In the genomic region with DNA sequence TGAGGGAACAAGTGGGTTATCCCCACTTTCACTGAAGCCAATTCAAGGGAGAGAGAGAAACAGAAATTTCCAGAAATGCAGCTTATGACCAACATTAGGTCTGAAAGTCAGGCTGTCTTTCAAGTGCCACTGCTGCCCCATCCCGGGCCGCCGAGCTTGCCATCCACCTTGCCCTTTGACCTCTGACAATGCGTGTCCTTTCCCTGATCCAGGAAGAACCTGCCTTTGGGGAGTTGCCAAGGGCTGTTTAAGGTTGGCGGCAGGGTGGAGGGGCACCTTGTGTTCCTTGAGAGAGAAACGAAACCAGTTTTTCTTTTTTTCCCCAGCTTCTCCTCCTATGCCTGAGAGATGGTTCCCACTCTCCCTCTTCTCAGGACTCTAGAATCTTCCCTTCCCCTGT, we compare ENCODE assay signal across 24 mouse cellular contexts. TPM values are rescaled to one million over a fixed set of nuclear protein-coding genes. Genes with fewer than 3 reads are reported as not detected.
"Had no signal": no experiment of that assay in that cellular context is flagged by ENCODE, and none has a peak within 500 bp of the region (broad histone marks: within the 10 kb centered on the region; RNA-seq: fewer than 3 reads in every experiment).

No protein-coding gene starts in this region.

RNA-seq across cellular contexts. Expression of gene Lypd8, which starts 12.7 kb away (rescaled TPM):
- polyA plus RNA-seq: heart, embryonic 10.5 days; heart, embryonic 11.5 days; heart, embryonic 12.5 days; heart, embryonic 13.5 days; heart, embryonic 14.5 days; heart, embryonic 15.5 days; hindbrain, embryonic 10.5 days; hindbrain, embryonic 11.5 days; hindbrain, embryonic 12.5 days; hindbrain, embryonic 13.5 days; hindbrain, embryonic 14.5 days; hindbrain, embryonic 15.5 days; hindbrain, embryonic 16.5 days; hindbrain, postnatal 0 days; inflammation-experienced regulatory T-cells, adult 6 months; kidney, embryonic 14.5 days had no signal

RNA-seq across cellular contexts. Expression of gene 1810065E05Rik, which starts 54.7 kb away (rescaled TPM):
- polyA plus RNA-seq: heart, adult 2 months; heart, embryonic 10.5 days; heart, embryonic 11.5 days; heart, embryonic 12.5 days; heart, embryonic 13.5 days; heart, embryonic 14.5 days; heart, embryonic 15.5 days; heart, embryonic 16.5 days; heart, postnatal 0 days; hindbrain, embryonic 10.5 days; hindbrain, embryonic 11.5 days; hindbrain, embryonic 12.5 days; hindbrain, embryonic 13.5 days; hindbrain, embryonic 14.5 days; hindbrain, embryonic 15.5 days; hindbrain, embryonic 16.5 days; hindbrain, postnatal 0 days; inflammation-experienced regulatory T-cells, adult 6 months; intestine, embryonic 14.5 days; kidney, adult 2 months; kidney, embryonic 14.5 days; kidney, embryonic 15.5 days; kidney, embryonic 16.5 days; kidney, postnatal 0 days had no signal
